Mouse (Mus musculus) spleen, adult 2 months (tissue): ENCODE measurements around the gene Nob1.

Experiments used
- CTCF ChIP-seq: fragments of 200-500 bp; IDR thresholded peaks from 2 replicates; pipeline ENCODE4 v1.5.1; 2011; ENCODE audit warnings: mild to moderate bottlenecking, inconsistent platforms; ENCODE audit not compliant: insufficient read depth, insufficient read length, insufficient replicate concordance; ENCODE audit errors: extremely low read depth
- POLR2A ChIP-seq: fragments of 200-500 bp; IDR thresholded peaks from 2 replicates; pipeline ENCODE4 v1.6.1; 2011; ENCODE audit warnings: low read depth, low read length, inconsistent platforms

DNA sequence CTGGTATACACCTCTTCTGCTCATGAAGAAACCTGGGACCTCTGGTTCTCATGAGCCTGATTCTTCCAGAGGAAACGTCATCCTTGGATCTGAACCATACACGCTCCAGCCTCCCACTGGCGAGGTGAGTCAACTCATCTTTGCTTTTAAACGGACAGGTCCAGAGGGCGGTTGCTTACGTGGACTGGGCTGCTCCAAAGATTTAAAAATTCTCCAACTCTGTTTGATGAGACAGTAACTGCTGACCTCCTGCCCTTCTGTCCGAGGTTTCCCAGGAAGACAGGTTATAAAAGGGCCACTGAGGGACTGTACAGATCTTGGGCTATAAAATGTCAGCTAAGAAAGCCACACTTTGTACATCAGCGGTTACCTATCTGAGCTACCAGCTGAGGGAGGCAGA, 6.0 kb upstream of the Nob1 start:
- TF ChIP-seq POLR2A (no peak), CTCF (no peak)
